ENCODE assay signal across 9 mouse cellular contexts in genomic region chr1:74239618-74240017, GRCm38 (mm10). TPM values are rescaled to one million over a fixed set of nuclear protein-coding genes. Genes with fewer than 3 reads are reported as not detected.
DNase-seq lines count a peak whose midpoint lies in the region; ATAC-seq lines count a peak whose summit lies in the region.
"Had no signal": no experiment of that assay in that cellular context is flagged by ENCODE, and none has a peak within 500 bp of the region (broad histone marks: within the 10 kb centered on the region; RNA-seq: fewer than 3 reads in every experiment).

No protein-coding gene starts in this region.

- H3K27me3 ChIP-seq in erythroblast, embryonic 14.5 days (ENCODE audit: control insufficient read depth): no peaks in the 10 kb centered on the region
- no peaks in the 10 kb centered on the region for H3K27me3 ChIP-seq in midbrain, embryonic 11.5 days (ENCODE audit: control insufficient read depth, insufficient read depth, low read length)

- peak overlapping the region; percentile 99 for H3K4me3 ChIP-seq in erythroblast, embryonic 14.5 days (replicated peaks)
- no peak overlapping the region for H3K4me3 ChIP-seq in midbrain, embryonic 11.5 days (ENCODE audit: low read depth, low read length)

- H3K36me3 ChIP-seq in erythroblast, embryonic 14.5 days (ENCODE audit: control insufficient read depth): peaks cover 24% of the 10 kb centered on the region
- no peaks in the 10 kb centered on the region for H3K36me3 ChIP-seq in midbrain, embryonic 11.5 days (ENCODE audit: control insufficient read depth, insufficient read depth, low read length)

- no peak for ATAC-seq in erythroblast, adult 5-6 weeks (replicated peaks; ENCODE audit: low FRiP score, poor library complexity, severe bottlenecking)
- ATAC-seq in midbrain, embryonic 11.5 days (ENCODE audit: low FRiP score): no peak
- no peak for ATAC-seq in megakaryocyte-erythroid progenitor cell, adult 5-6 weeks (replicated peaks; ENCODE audit: low FRiP score, low TSS enrichment, poor library complexity, severe bottlenecking)

- intact Hi-C loops in gastrocnemius, postnatal 36 days (cut with DNase I): no loop called here

- WGBS in midbrain, embryonic 11.5 days: 76% methylated on average over 11 of the region's 11 CpGs

- no peak overlapping the region for H3K4me2 ChIP-seq in midbrain, embryonic 11.5 days

- H3K9ac ChIP-seq in midbrain, embryonic 11.5 days (ENCODE audit: low read length): no peak overlapping the region

- H3K9me3 ChIP-seq in erythroblast, embryonic 14.5 days (ENCODE audit: control insufficient read depth, low read length): no peaks in the 10 kb centered on the region
- no peaks in the 10 kb centered on the region for H3K9me3 ChIP-seq in midbrain, embryonic 11.5 days (ENCODE audit: control insufficient read depth, low read length)

- H3K4me1 ChIP-seq in erythroblast, embryonic 14.5 days (ENCODE audit: control insufficient read depth): peaks cover 56% of the 10 kb centered on the region
- peaks cover 23% of the 10 kb centered on the region for H3K4me1 ChIP-seq in midbrain, embryonic 11.5 days (ENCODE audit: control insufficient read depth, insufficient read depth, low read length)

- no peak overlapping the region for H3K27ac ChIP-seq in midbrain, embryonic 11.5 days (ENCODE audit: low read depth, low read length)

- peak; percentile 58 for DNase-seq in right cerebral cortex, adult 18-20 months
- no peak for DNase-seq in right cerebral cortex, postnatal 4 days
- DNase-seq in induced T-regulatory cell, adult 2 months (ENCODE audit: low read depth): peak; percentile 59
- peak; percentile 45 for DNase-seq in midbrain, embryonic 11.5 days (ENCODE audit: low spot score, missing footprints)
- no peak for DNase-seq in gastrocnemius, postnatal 36 days

RNA-seq across cellular contexts. Expression of gene Arpc2, which starts 3.7 kb away (rescaled TPM):
- polyA plus RNA-seq in erythroblast, embryonic 14.5 days (2012): 6.5 and 7.8 TPM in 2 replicates
- total RNA-seq in erythroblast, adult 5-6 weeks (2015; ENCODE audit: low replicate concordance): 283 and 297 TPM in 2 replicates
- total RNA-seq in erythroblast, adult 5-6 weeks (2017; ENCODE audit: low replicate concordance): 147 and 152 TPM in 2 replicates
- polyA plus RNA-seq in midbrain, embryonic 11.5 days (2014; fragmentation: Nextera tagmentation; extraction: Ambion mirVana): 316 and 328 TPM in 2 replicates
- total RNA-seq in megakaryocyte-erythroid progenitor cell, adult 5-6 weeks (2014; fragmentation: Nextera tagmentation): 211 and 242 TPM in 2 replicates
- 228 and 233 TPM in 2 replicates for total RNA-seq in megakaryocyte-erythroid progenitor cell, adult 5-6 weeks (2017)
- 10 to 100 TPM; 56.1 to 65.1 TPM for total RNA-seq in gastrocnemius, postnatal 36 days (2021)

RNA-seq across cellular contexts. Expression of gene Gpbar1, which starts 38.7 kb away (rescaled TPM):
- not detected in 2 replicates for polyA plus RNA-seq in erythroblast, embryonic 14.5 days (2012)
- not detected in 2 replicates for total RNA-seq in erythroblast, adult 5-6 weeks (2015; ENCODE audit: low replicate concordance)
- not detected in 2 replicates for total RNA-seq in erythroblast, adult 5-6 weeks (2017; ENCODE audit: low replicate concordance)
- 0.15 TPM in 1 of 2 replicates, not detected in the other for polyA plus RNA-seq in midbrain, embryonic 11.5 days (2014; fragmentation: Nextera tagmentation; extraction: Ambion mirVana)
- 1.0 TPM in 1 of 2 replicates, not detected in the other for total RNA-seq in megakaryocyte-erythroid progenitor cell, adult 5-6 weeks (2014; fragmentation: Nextera tagmentation)
- total RNA-seq in megakaryocyte-erythroid progenitor cell, adult 5-6 weeks (2017): not detected in 2 replicates
- total RNA-seq in gastrocnemius, postnatal 36 days (2021): not detected
- total RNA-seq: heart, adult 18-20 months had no signal

RNA-seq across cellular contexts. Expression of gene Aamp, which starts 44.9 kb away (rescaled TPM):
- polyA plus RNA-seq in erythroblast, embryonic 14.5 days (2012): 12.2 and 15.5 TPM in 2 replicates
- total RNA-seq in erythroblast, adult 5-6 weeks (2015; ENCODE audit: low replicate concordance): 4.6 and 10.4 TPM in 2 replicates
- 15.3 and 27.6 TPM in 2 replicates for total RNA-seq in erythroblast, adult 5-6 weeks (2017; ENCODE audit: low replicate concordance)
- 175 and 186 TPM in 2 replicates for polyA plus RNA-seq in midbrain, embryonic 11.5 days (2014; fragmentation: Nextera tagmentation; extraction: Ambion mirVana)
- total RNA-seq in megakaryocyte-erythroid progenitor cell, adult 5-6 weeks (2014; fragmentation: Nextera tagmentation): 78.9 and 90.5 TPM in 2 replicates
- total RNA-seq in megakaryocyte-erythroid progenitor cell, adult 5-6 weeks (2017): 84.4 and 95.3 TPM in 2 replicates
- total RNA-seq in gastrocnemius, postnatal 36 days (2021): 10 to 100 TPM; 64.7 to 71.3 TPM

RNA-seq across cellular contexts. Expression of gene Pnkd, which starts 45.1 kb away (rescaled TPM):
- 10.0 and 10.9 TPM in 2 replicates for polyA plus RNA-seq in erythroblast, embryonic 14.5 days (2012)
- total RNA-seq in erythroblast, adult 5-6 weeks (2015; ENCODE audit: low replicate concordance): 7.1 and 17.7 TPM in 2 replicates
- total RNA-seq in erythroblast, adult 5-6 weeks (2017; ENCODE audit: low replicate concordance): 2.4 TPM in 1 of 2 replicates, not detected in the other
- polyA plus RNA-seq in midbrain, embryonic 11.5 days (2014; fragmentation: Nextera tagmentation; extraction: Ambion mirVana): 83.9 and 84.6 TPM in 2 replicates
- 22.4 and 50.1 TPM in 2 replicates for total RNA-seq in megakaryocyte-erythroid progenitor cell, adult 5-6 weeks (2014; fragmentation: Nextera tagmentation)
- 14.1 and 22.8 TPM in 2 replicates for total RNA-seq in megakaryocyte-erythroid progenitor cell, adult 5-6 weeks (2017)
- total RNA-seq in gastrocnemius, postnatal 36 days (2021): 10 to 100 TPM; 53.4 to 54.8 TPM

RNA-seq across cellular contexts. Expression of gene Cxcr1, which starts 45.2 kb away (rescaled TPM):
- not detected in 2 replicates for polyA plus RNA-seq in erythroblast, embryonic 14.5 days (2012)
- not detected in 2 replicates for total RNA-seq in erythroblast, adult 5-6 weeks (2015; ENCODE audit: low replicate concordance)
- total RNA-seq in erythroblast, adult 5-6 weeks (2017; ENCODE audit: low replicate concordance): not detected in 2 replicates
- not detected in 2 replicates for polyA plus RNA-seq in midbrain, embryonic 11.5 days (2014; fragmentation: Nextera tagmentation; extraction: Ambion mirVana)
- not detected in 2 replicates for total RNA-seq in megakaryocyte-erythroid progenitor cell, adult 5-6 weeks (2014; fragmentation: Nextera tagmentation)
- not detected in 2 replicates for total RNA-seq in megakaryocyte-erythroid progenitor cell, adult 5-6 weeks (2017)
- total RNA-seq in gastrocnemius, postnatal 36 days (2021): not detected
- total RNA-seq: heart, adult 18-20 months had no signal

Comparison
In these comparisons a context has a peak if more than half of its experiments do, and no peak if none do; other contexts are left out.
1. DNase-seq: peak in right cerebral cortex, adult 18-20 months (single experiment), induced T-regulatory cell, adult 2 months (single experiment) and midbrain, embryonic 11.5 days (single experiment); none in right cerebral cortex, postnatal 4 days (single experiment) and gastrocnemius, postnatal 36 days (0 of 2).